Mouse (Mus musculus): Measurements from ENCODE around the gene Wdr83. TPM values are rescaled to one million over a fixed set of nuclear protein-coding genes. Genes with fewer than 3 reads are reported as not detected.

Gene Wdr83
- polyA plus RNA-seq, 1 experiment from 2014 or later, result 48.4 TPM

GRCm38 (mm10) chr8:85043619-85044018 is 37.5 kb downstream of the Wdr83 start:
- Histone ChIP-seq H3K9me3 (replicated peaks) (no peaks in the 10 kb centered on the region), H3K4me3 (no peak overlapping the region), H3K4me1 (peaks cover 5% of the 10 kb centered on the region), H3K4me2 (replicated peaks) (no peak overlapping the region), H3K36me3 (peaks cover 79% of the 10 kb centered on the region), H3K27ac (no peak overlapping the region), H3K27me3 (no peaks in the 10 kb centered on the region), H3K9ac (no peak overlapping the region)
- WGBS, result 91% methylated on average over 6 of the region's 6 CpGs
- ATAC-seq (ENCODE audit: low FRiP score), result no peak

GRCm38 (mm10) chr8:85037681-85038531 is 43.2 kb downstream of the Wdr83 start:
- peaks cover 28% of the 10 kb centered on the region for H3K36me3 ChIP-seq
- peak; percentile 14; the same call in 1 of the 2 replicates for ATAC-seq (ENCODE audit: low FRiP score)
- H3K27ac ChIP-seq, result peak overlapping the region; percentile 98
- H3K9me3 ChIP-seq (replicated peaks), result no peaks in the 10 kb centered on the region
- peak overlapping the region; percentile 91 for H3K9ac ChIP-seq
- peak overlapping the region; percentile 64 for H3K4me3 ChIP-seq
- H3K27me3 ChIP-seq, result no peaks in the 10 kb centered on the region
- peaks cover 26% of the 10 kb centered on the region for H3K4me1 ChIP-seq
- 1% methylated on average over 51 of the region's 57 CpGs for WGBS
- H3K4me2 ChIP-seq (replicated peaks), result peak overlapping the region; percentile 96

GRCm38 (mm10) chr8:85037366-85037680 is 43.8 kb downstream of the Wdr83 start:
- peak overlapping the region; percentile 64 for H3K4me3 ChIP-seq
- H3K4me1 ChIP-seq, result peaks cover 26% of the 10 kb centered on the region
- H3K36me3 ChIP-seq, result peaks cover 31% of the 10 kb centered on the region
- no peaks in the 10 kb centered on the region for H3K9me3 ChIP-seq (replicated peaks)
- peak overlapping the region; percentile 91 for H3K9ac ChIP-seq
- peak overlapping the region; percentile 98 for H3K27ac ChIP-seq
- H3K27me3 ChIP-seq, result no peaks in the 10 kb centered on the region
- H3K4me2 ChIP-seq (replicated peaks), result peak overlapping the region; percentile 96
- ATAC-seq (ENCODE audit: low FRiP score), result peak; percentile 64
- under 1% methylated on average over 14 of the region's 14 CpGs for WGBS

GRCm38 (mm10) chr8:85036718-85037365 is 44.3 kb downstream of the Wdr83 start, which contains the start of gene Tnpo2:
Gene Tnpo2 (plus strand): TSS chr8:85036915.
- peaks cover 26% of the 10 kb centered on the region for H3K4me1 ChIP-seq
- under 1% methylated on average over 58 of the region's 59 CpGs for WGBS
- no peaks in the 10 kb centered on the region for H3K9me3 ChIP-seq (replicated peaks)
- peak within 1 kb of the TSS; percentile 98 for H3K27ac ChIP-seq
- H3K4me3 ChIP-seq, result peak within 1 kb of the TSS; percentile 64
- peaks cover 32% of the 10 kb centered on the region for H3K36me3 ChIP-seq
- peak; percentile 91 for ATAC-seq (ENCODE audit: low FRiP score)
- peak within 1 kb of the TSS; percentile 91 for H3K9ac ChIP-seq
- H3K4me2 ChIP-seq (replicated peaks), result peak within 1 kb of the TSS; percentile 96
- no peaks in the 10 kb centered on the region for H3K27me3 ChIP-seq

GRCm38 (mm10) chr8:85036381-85036717 is 44.8 kb downstream of the Wdr83 start:
- peak overlapping the region; percentile 64 for H3K4me3 ChIP-seq
- no peaks in the 10 kb centered on the region for H3K9me3 ChIP-seq (replicated peaks)
- WGBS, result 0% methylated on average over 9 of the region's 9 CpGs
- peaks cover 26% of the 10 kb centered on the region for H3K4me1 ChIP-seq
- H3K27ac ChIP-seq, result peak overlapping the region; percentile 78
- ATAC-seq (ENCODE audit: low FRiP score), result peak; percentile 51
- peak overlapping the region; percentile 80 for H3K4me2 ChIP-seq (replicated peaks)
- no peaks in the 10 kb centered on the region for H3K27me3 ChIP-seq
- peak overlapping the region; percentile 79 for H3K9ac ChIP-seq
- H3K36me3 ChIP-seq, result peaks cover 32% of the 10 kb centered on the region

GRCm38 (mm10) chr8:85035728-85036310 is 45.3 kb downstream of the Wdr83 start:
- ATAC-seq (ENCODE audit: low FRiP score), result no peak

GRCm38 (mm10) chr8:85035165-85035727 is 45.9 kb downstream of the Wdr83 start:
- H3K9ac ChIP-seq, result peak overlapping the region; percentile 79; the same call in 1 of the 2 replicates
- WGBS, result 7% methylated on average over 12 of the region's 12 CpGs
- peak overlapping the region; percentile 80 for H3K4me2 ChIP-seq (replicated peaks)
- ATAC-seq (ENCODE audit: low FRiP score), result no peak
- peak overlapping the region; percentile 64 for H3K4me3 ChIP-seq
- peaks cover 30% of the 10 kb centered on the region for H3K36me3 ChIP-seq
- no peaks in the 10 kb centered on the region for H3K9me3 ChIP-seq (replicated peaks)
- H3K27ac ChIP-seq, result no peak overlapping the region
- peaks cover 26% of the 10 kb centered on the region for H3K4me1 ChIP-seq
- H3K27me3 ChIP-seq, result no peaks in the 10 kb centered on the region

More at GRCm38 (mm10) chr8:85035728-85036310, 45.3 kb downstream of the Wdr83 start:
- no peaks in the 10 kb centered on the region for H3K27me3 ChIP-seq
- H3K9ac ChIP-seq, result peak overlapping the region; percentile 79
- peaks cover 30% of the 10 kb centered on the region for H3K36me3 ChIP-seq
- no peaks in the 10 kb centered on the region for H3K9me3 ChIP-seq (replicated peaks)
- H3K4me1 ChIP-seq, result peaks cover 26% of the 10 kb centered on the region
- WGBS, result 2% methylated on average over 15 of the region's 15 CpGs
- H3K4me3 ChIP-seq, result peak overlapping the region; percentile 64
- H3K4me2 ChIP-seq (replicated peaks), result peak overlapping the region; percentile 80
- H3K27ac ChIP-seq, result peak overlapping the region; percentile 78

- no peak for ATAC-seq (ENCODE audit: low FRiP score)
- Histone ChIP-seq H3K9ac (no peak overlapping the region), H3K4me1 (peaks cover 26% of the 10 kb centered on the region), H3K9me3 (replicated peaks) (no peaks in the 10 kb centered on the region), H3K4me3 (peak overlapping the region; percentile 64), H3K27ac (no peak overlapping the region), H3K36me3 (peaks cover 32% of the 10 kb centered on the region), H3K27me3 (no peaks in the 10 kb centered on the region), H3K4me2 (replicated peaks) (peak overlapping the region; percentile 80)
- WGBS, result 6% methylated on average over 13 of the region's 13 CpGs
These were observed 46.3 kb downstream of the Wdr83 start for GRCm38 (mm10) chr8:85034764-85035163.

GRCm38 (mm10) chr8:85033867-85034266 is 47.2 kb downstream of the Wdr83 start:
- H3K36me3 ChIP-seq, result peaks cover 39% of the 10 kb centered on the region
- H3K27ac ChIP-seq, result no peak overlapping the region; the same call in 1 of the 2 replicates
- no peak overlapping the region for H3K4me2 ChIP-seq (replicated peaks)
- peaks cover 29% of the 10 kb centered on the region for H3K4me1 ChIP-seq
- H3K9me3 ChIP-seq (replicated peaks), result no peaks in the 10 kb centered on the region
- no peak overlapping the region for H3K9ac ChIP-seq
- ATAC-seq (ENCODE audit: low FRiP score), result no peak
- WGBS, result 58% methylated on average over 1 of the region's 1 CpGs
- H3K27me3 ChIP-seq, result no peaks in the 10 kb centered on the region
- H3K4me3 ChIP-seq, result no peak overlapping the region

GRCm38 (mm10) chr8:85032622-85033311 is 48.3 kb downstream of the Wdr83 start:
- H3K36me3 ChIP-seq, result peaks cover 39% of the 10 kb centered on the region
- H3K4me2 ChIP-seq (replicated peaks), result no peak overlapping the region
- 85% methylated on average over 4 of the region's 4 CpGs for WGBS
- ATAC-seq (ENCODE audit: low FRiP score), result no peak
- no peaks in the 10 kb centered on the region for H3K9me3 ChIP-seq (replicated peaks)
- H3K4me3 ChIP-seq, result no peak overlapping the region
- no peak overlapping the region for H3K27ac ChIP-seq
- no peak overlapping the region for H3K9ac ChIP-seq
- H3K4me1 ChIP-seq, result peaks cover 31% of the 10 kb centered on the region
- no peaks in the 10 kb centered on the region for H3K27me3 ChIP-seq

- WGBS, result 95% methylated on average over 14 of the region's 14 CpGs
- no peaks in the 10 kb centered on the region for H3K9me3 ChIP-seq (replicated peaks)
- H3K27ac ChIP-seq, result no peak overlapping the region
- H3K36me3 ChIP-seq, result peaks cover 39% of the 10 kb centered on the region
- H3K4me1 ChIP-seq, result peaks cover 32% of the 10 kb centered on the region
- no peaks in the 10 kb centered on the region for H3K27me3 ChIP-seq
- ATAC-seq (ENCODE audit: low FRiP score), result no peak
- peak overlapping the region; percentile 78 for H3K4me2 ChIP-seq (replicated peaks)
- no peak overlapping the region for H3K4me3 ChIP-seq
- H3K9ac ChIP-seq, result 0 out of 2 replicates have a peak overlapping the region, but pooled peaks have one; percentile 99
These were observed 51.8 kb downstream of the Wdr83 start for GRCm38 (mm10) chr8:85029271-85029670.
